Mouse (Mus musculus): ENCODE measurements around the gene Lypd6b. TPM values are rescaled to one million over a fixed set of nuclear protein-coding genes. Genes with fewer than 3 reads are reported as not detected.

Gene Lypd6b
- polyA plus RNA-seq, 1 experiment, result 0.20 TPM

DNA sequence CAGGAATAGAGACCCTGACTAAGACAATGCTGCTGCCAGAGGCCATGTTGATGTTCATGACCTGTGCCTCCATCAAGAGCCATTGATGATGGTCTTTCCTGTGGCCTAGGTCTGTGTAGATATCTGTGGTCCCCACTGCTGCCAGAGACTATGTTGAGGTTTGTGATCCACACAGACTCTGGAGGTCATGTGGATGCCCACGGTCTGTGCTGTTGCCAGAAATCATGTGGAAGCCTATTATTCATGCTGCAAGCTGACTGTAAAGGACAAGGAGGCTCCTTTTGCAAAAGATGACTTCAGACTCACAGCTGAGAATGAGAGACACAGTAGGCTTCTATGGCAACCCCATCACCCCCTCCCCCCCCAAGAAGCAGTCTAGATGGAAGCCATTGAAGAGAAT, 209.7 kb downstream of the Lypd6b start:
- Histone ChIP-seq H3K27ac (ENCODE audit: control insufficient read depth, insufficient read depth, low read depth, low read length) (no peak overlapping the region), H3K27me3 (ENCODE audit: control insufficient read depth, insufficient read depth, low read length) (no peaks in the 10 kb centered on the region), H3K4me1 (ENCODE audit: control insufficient read depth, insufficient read depth, low read length) (no peaks in the 10 kb centered on the region), H3K36me3 (ENCODE audit: control insufficient read depth, insufficient read depth, low read length) (no peaks in the 10 kb centered on the region), H3K4me3 (ENCODE audit: control insufficient read depth, low read depth, low read length) (no peak overlapping the region)
- TF ChIP-seq POLR2A (IDR thresholded peaks at IDR 0.05; ENCODE audit: control insufficient read depth, low read depth, low read length) (no peak), CTCF (IDR thresholded peaks at IDR 0.05; ENCODE audit: control insufficient read depth, insufficient read depth, insufficient replicate concordance, low read depth, low read length) (no peak)

Other genes with a start within 250 kb of the Lypd6b start
- 19.0 and 23.7 TPM in 2 replicates for gene Kif5c, start 168.4 kb upstream of the Lypd6b start, polyA plus RNA-seq (2012; rRNA removed)

Data from testis, adult 2 months (tissue).